Mouse (Mus musculus) kidney, embryonic 16.5 days (tissue): ENCODE results near the gene Lsamp. TPM values are rescaled to one million over a fixed set of nuclear protein-coding genes. Genes with fewer than 3 reads are reported as not detected.
"Not testable (repeated sequence)": the region's sequence is repeated elsewhere in the genome, so short reads cannot be mapped to it uniquely, and the experiment has no call there.

Experiments used
- ATAC-seq: fragments of 200-750 bp; cut with Nextera tagmentation; 2 replicates; pipeline ENCODE4 v1.8.0; 2017; ENCODE audit warnings: moderate TSS enrichment; ENCODE audit not compliant: low FRiP score, low TSS enrichment
- H3K27ac ChIP-seq: fragments of 300-500 bp; sonication (generic); 2 replicates; pipeline ENCODE4 v1.5.1; 2014; ENCODE audit warnings: low read length
- H3K27me3 ChIP-seq: fragments of 300-500 bp; sonication (generic); 2 replicates; pipeline ENCODE4 v1.6.1; 2014; ENCODE audit warnings: low read length, control low read depth, mixed read lengths; ENCODE audit not compliant: insufficient read depth
- H3K36me3 ChIP-seq: fragments of 300-500 bp; sonication (generic); 2 replicates; pipeline ENCODE4 v1.6.1; 2014; ENCODE audit warnings: low read length, control low read depth, mixed read lengths; ENCODE audit not compliant: insufficient read depth
- H3K4me1 ChIP-seq: fragments of 300-500 bp; sonication (generic); 2 replicates; pipeline ENCODE4 v1.6.1; 2014; ENCODE audit warnings: low read length, control low read depth, mixed read lengths; ENCODE audit not compliant: insufficient read depth
- H3K4me2 ChIP-seq: fragments of 300-500 bp; sonication (generic); replicated peaks from 2 replicates; pipeline ENCODE4 v1.6.1; 2014; ENCODE audit warnings: low read depth, low read length
- H3K4me3 ChIP-seq: fragments of 300-500 bp; sonication (generic); 2 replicates; pipeline ENCODE4 v1.5.1; 2014; ENCODE audit warnings: mild to moderate bottlenecking, low read length
- H3K9ac ChIP-seq: fragments of 300-500 bp; sonication (generic); replicated peaks from 2 replicates; pipeline ENCODE4 v1.6.1; 2014; ENCODE audit warnings: low read length
- H3K9me3 ChIP-seq: fragments of 300-500 bp; sonication (generic); 2 replicates; pipeline ENCODE4 v1.6.1; 2016; ENCODE audit warnings: low read length, control low read depth
- WGBS: fragments of 180-500 bp; shearing (Covaris S2); extraction: QIAGEN DNeasy Blood & Tissue Kit; methylation state at CpG from one replicate; pipeline ENCODE4 v1.1.7; 2014; 5-methylcytosine and 5-hydroxymethylcytosine counted together
- polyA plus RNA-seq: library from polyadenylated mRNA; unstranded; fragments of >200 nt; fragmentation: Nextera tagmentation; extraction: Ambion mirVana; gene quantifications from 2 replicates; pipeline ENCODE4 v1.2.1, GENCODE M21; 2015

Gene Lsamp
- polyA plus RNA-seq, 1 experiment from 2014 or later, result 3.4 TPM

- Histone ChIP-seq H3K27me3 (no peaks in the 10 kb centered on the region), H3K27ac (no peak overlapping the region), H3K4me3 (no peak overlapping the region), H3K4me1 (no peaks in the 10 kb centered on the region), H3K9ac (no peak overlapping the region), H3K36me3 (no peaks in the 10 kb centered on the region), H3K9me3 (no peaks in the 10 kb centered on the region), H3K4me2 (no peak overlapping the region)
- 85% methylated on average over 3 of the region's 3 CpGs for WGBS
- ATAC-seq, result no peak
These were observed 623.3 kb downstream of the Lsamp start for GRCm38 (mm10) chr16:40607509-40607908.

GRCm38 (mm10) chr16:40616697-40617096 lies 632.5 kb downstream of the Lsamp start:
- H3K27ac ChIP-seq, H3K9ac ChIP-seq, H3K4me1 ChIP-seq, ATAC-seq, H3K4me2 ChIP-seq, H3K4me3 ChIP-seq, H3K27me3 ChIP-seq, H3K36me3 ChIP-seq, H3K9me3 ChIP-seq: not testable (repeated sequence)
- 27% methylated on average over 1 of the region's 1 CpGs for WGBS

GRCm38 (mm10) chr16:40621086-40621485 lies 636.9 kb downstream of the Lsamp start:
- H3K9ac ChIP-seq, H3K27me3 ChIP-seq, H3K36me3 ChIP-seq, H3K9me3 ChIP-seq, H3K4me2 ChIP-seq, ATAC-seq, H3K4me3 ChIP-seq, H3K27ac ChIP-seq, H3K4me1 ChIP-seq: not testable (repeated sequence)
- 62% methylated on average over 7 of the region's 7 CpGs for WGBS

GRCm38 (mm10) chr16:40627159-40627558 lies 643.0 kb downstream of the Lsamp start:
- Histone ChIP-seq H3K36me3 (no peaks in the 10 kb centered on the region), H3K9ac (no peak overlapping the region), H3K4me1 (no peaks in the 10 kb centered on the region), H3K4me3 (no peak overlapping the region), H3K27ac (no peak overlapping the region), H3K9me3 (no peaks in the 10 kb centered on the region), H3K27me3 (no peaks in the 10 kb centered on the region), H3K4me2 (no peak overlapping the region)
- no peak for ATAC-seq
- 74% methylated on average over 5 of the region's 5 CpGs for WGBS

- ATAC-seq, result no peak
- H3K9ac ChIP-seq, result no peak overlapping the region
- no peaks in the 10 kb centered on the region for H3K27me3 ChIP-seq
- H3K4me1 ChIP-seq, result no peaks in the 10 kb centered on the region
- H3K4me3 ChIP-seq, result no peak overlapping the region
- H3K27ac ChIP-seq, result no peak overlapping the region
- 82% methylated on average over 3 of the region's 3 CpGs for WGBS
- no peaks in the 10 kb centered on the region for H3K36me3 ChIP-seq
- H3K9me3 ChIP-seq, result no peaks in the 10 kb centered on the region
- H3K4me2 ChIP-seq, result no peak overlapping the region
These were observed 655.6 kb downstream of the Lsamp start for GRCm38 (mm10) chr16:40639621-40640371.

- H3K27me3 ChIP-seq, result no peaks in the 10 kb centered on the region
- no peak overlapping the region for H3K27ac ChIP-seq
- H3K4me2 ChIP-seq, result no peak overlapping the region
- no peaks in the 10 kb centered on the region for H3K36me3 ChIP-seq
- H3K9ac ChIP-seq, result no peak overlapping the region
- no peaks in the 10 kb centered on the region for H3K4me1 ChIP-seq
- H3K4me3 ChIP-seq, result no peak overlapping the region
- H3K9me3 ChIP-seq, result no peaks in the 10 kb centered on the region
- WGBS, result 93% methylated on average over 5 of the region's 5 CpGs
- ATAC-seq, result no peak
These were observed 668.6 kb downstream of the Lsamp start for GRCm38 (mm10) chr16:40652800-40653199.

GRCm38 (mm10) chr16:40653508-40653907 lies 669.3 kb downstream of the Lsamp start:
- 88% methylated on average over 1 of the region's 1 CpGs for WGBS
- no peak for ATAC-seq
- Histone ChIP-seq H3K27ac (no peak overlapping the region), H3K4me2 (no peak overlapping the region), H3K36me3 (no peaks in the 10 kb centered on the region), H3K4me3 (no peak overlapping the region), H3K9ac (no peak overlapping the region), H3K4me1 (no peaks in the 10 kb centered on the region), H3K27me3 (no peaks in the 10 kb centered on the region), H3K9me3 (no peaks in the 10 kb centered on the region)

- no peaks in the 10 kb centered on the region for H3K9me3 ChIP-seq
- H3K4me1 ChIP-seq, result no peaks in the 10 kb centered on the region
- no peaks in the 10 kb centered on the region for H3K36me3 ChIP-seq
- ATAC-seq, result no peak
- no peaks in the 10 kb centered on the region for H3K27me3 ChIP-seq
- H3K9ac ChIP-seq, result no peak overlapping the region
- no peak overlapping the region for H3K27ac ChIP-seq
- H3K4me3 ChIP-seq, result no peak overlapping the region
- H3K4me2 ChIP-seq, result no peak overlapping the region
- WGBS, result 73% methylated on average over 5 of the region's 5 CpGs
These were observed 672.2 kb downstream of the Lsamp start for GRCm38 (mm10) chr16:40656347-40656746.

- Histone ChIP-seq H3K27me3 (no peaks in the 10 kb centered on the region), H3K4me1 (no peaks in the 10 kb centered on the region), H3K27ac (no peak overlapping the region), H3K9me3 (no peaks in the 10 kb centered on the region), H3K9ac (no peak overlapping the region), H3K4me3 (no peak overlapping the region), H3K4me2 (no peak overlapping the region), H3K36me3 (no peaks in the 10 kb centered on the region)
- no peak for ATAC-seq
- 48% methylated on average over 6 of the region's 6 CpGs for WGBS
These were observed 672.7 kb downstream of the Lsamp start for GRCm38 (mm10) chr16:40656871-40657270.

GRCm38 (mm10) chr16:40685531-40685930 lies 701.4 kb downstream of the Lsamp start:
- Histone ChIP-seq H3K4me3 (no peak overlapping the region), H3K27me3 (no peaks in the 10 kb centered on the region), H3K9ac (no peak overlapping the region), H3K4me2 (no peak overlapping the region), H3K4me1 (no peaks in the 10 kb centered on the region), H3K27ac (no peak overlapping the region), H3K9me3 (no peaks in the 10 kb centered on the region), H3K36me3 (no peaks in the 10 kb centered on the region)
- no peak for ATAC-seq
